Mouse (Mus musculus) adrenal gland (tissue): ENCODE results near the gene Actrt3.

Source experiments
- intact Hi-C: fragments of 180-260 bp; cut with DNase I; formaldehyde crosslinking; loops from one replicate; pipeline ENCODE4 v1.15.1; 2025
- long read RNA-seq, 2 experiments: library from polyadenylated mRNA; unstranded; transcript quantifications; one replicate each; pipeline ENCODE4 v2.0.0; 2020; ENCODE audit warnings: borderline replicate concordance in 1 of 2; ENCODE audit not compliant: insufficient replicate concordance in 1 of 2

The Actrt3 gene
- long read RNA-seq, experiment 1: 0 reads
- long read RNA-seq, experiment 2: 0 reads

DNA sequence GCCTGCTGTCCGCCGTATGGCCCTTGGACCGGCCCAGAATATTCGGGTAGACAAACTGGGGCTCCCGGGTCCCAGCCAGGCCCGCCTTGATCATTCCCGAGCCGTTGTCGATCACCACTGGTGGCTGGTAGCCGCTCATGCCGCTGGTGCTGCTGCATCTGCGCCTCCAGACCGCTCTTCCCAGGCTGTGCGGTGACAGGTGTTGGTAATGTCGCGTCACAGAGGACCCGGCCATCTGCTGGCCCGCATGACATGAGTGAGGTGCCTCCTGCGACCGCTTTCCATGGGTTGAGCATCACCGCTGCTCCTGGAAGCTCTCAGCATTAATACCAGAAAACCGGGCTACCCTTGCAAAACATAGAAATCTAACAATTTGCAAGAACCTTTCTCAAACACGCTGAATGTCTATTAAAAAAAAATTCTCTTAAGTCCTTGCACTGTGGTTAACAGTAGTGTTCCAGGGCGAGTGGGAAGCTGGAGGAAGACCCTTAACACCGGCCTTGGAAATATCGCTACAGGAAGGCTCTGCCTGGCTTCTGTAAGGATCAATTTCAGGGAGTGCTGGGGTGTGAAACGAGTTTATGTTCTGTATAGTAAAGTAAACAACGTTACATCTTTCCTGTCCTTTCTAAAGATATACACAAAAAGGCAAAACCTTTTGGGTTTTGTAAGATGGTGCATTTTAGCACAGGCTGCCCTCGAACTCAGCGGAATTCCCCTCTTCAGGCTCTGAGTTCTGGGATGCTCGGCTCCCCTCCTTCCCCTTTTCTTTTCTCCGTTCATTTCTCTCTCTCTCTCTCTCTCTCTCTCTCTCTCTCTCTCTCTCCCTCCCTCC lies at the start of gene Actrt3:
Actrt3 (minus strand) TSS at position 229 of the 835 bp plus-strand sequence.
- intact Hi-C loops: loop anchor here (5.0 to 10.0 kb wide), 3 partner anchors 192 to 545 kb away; partner anchors contain the start of genes Cldn11 and Sec62

DNA sequence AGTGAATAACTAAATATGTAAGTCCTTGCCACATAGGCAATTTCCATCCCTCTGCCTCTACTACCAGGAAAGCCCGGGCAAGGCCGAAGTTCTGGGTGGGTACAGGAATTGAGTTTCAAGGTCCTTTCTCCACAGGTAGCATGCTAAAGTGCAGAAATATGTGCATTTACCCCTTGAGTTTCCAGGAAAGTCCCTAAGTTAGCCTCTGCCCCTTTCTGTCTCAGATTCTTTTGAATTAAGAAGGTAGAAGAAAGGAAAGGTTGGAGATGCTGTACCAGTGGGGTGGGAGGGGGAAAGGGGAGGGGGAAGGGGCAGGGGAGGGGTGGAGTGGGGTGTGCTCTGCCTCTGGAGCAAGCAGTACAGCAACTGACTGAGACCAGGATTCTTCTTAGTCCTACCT lies 48.7 kb upstream of the Actrt3 start:
- intact Hi-C loops: no loop called here

DNA sequence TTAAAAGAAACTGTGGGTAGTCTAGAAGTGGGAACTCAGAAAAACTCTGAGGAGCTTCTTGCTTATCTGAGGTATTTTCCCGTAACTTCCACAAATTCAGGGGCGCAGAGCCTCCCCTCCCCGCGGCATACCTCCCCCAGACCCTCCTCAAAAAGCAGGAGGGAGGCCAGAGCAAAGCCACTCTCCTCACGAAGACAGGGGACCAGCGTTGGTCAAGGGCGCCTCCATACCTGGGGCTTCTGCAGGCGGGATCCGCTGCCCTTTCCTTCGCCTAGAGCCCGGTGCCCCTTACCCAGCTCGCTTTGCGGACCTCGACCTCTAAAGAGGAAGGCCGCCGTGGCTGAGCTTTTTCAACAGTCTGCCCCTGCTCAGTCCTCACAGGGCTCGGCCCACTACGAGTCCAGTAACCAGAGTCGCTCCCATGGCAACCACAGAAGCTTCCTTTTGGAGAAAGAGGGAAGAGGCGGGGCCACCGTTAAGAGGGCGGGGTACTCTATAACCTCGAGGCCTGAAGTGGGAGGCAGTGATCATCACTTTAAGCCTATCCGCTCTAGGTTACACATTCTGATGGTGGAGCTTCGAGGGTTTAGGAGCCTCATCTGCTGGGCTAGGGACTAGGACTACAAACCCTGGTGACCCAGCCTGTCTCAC lies 47.8 kb upstream of the Actrt3 start, which contains the start of gene Lrrc34:
Lrrc34 (minus strand) TSS at position 430 of the 651 bp plus-strand sequence.
- intact Hi-C loops: no loop called here

DNA sequence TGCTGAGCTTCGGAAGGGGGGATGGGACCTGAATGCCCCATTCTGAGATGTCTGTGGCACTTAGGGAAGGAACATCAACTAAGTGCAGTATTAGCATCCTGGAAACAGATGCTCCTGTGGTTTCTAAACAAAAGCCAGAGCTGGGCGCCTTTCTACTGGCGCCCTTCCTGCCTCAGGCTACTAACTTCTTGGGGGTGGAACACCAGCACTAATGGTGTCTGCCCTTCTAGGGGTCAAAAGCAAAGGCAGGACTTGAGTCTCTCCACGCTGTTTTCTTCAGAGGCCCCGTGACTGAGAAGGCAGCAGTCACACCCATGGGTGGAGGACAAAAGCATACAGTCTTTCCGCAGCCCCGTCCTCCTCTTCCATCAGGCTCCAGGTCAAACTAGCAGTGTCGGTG lies 47.0 kb upstream of the Actrt3 start:
- intact Hi-C loops: no loop called here

DNA sequence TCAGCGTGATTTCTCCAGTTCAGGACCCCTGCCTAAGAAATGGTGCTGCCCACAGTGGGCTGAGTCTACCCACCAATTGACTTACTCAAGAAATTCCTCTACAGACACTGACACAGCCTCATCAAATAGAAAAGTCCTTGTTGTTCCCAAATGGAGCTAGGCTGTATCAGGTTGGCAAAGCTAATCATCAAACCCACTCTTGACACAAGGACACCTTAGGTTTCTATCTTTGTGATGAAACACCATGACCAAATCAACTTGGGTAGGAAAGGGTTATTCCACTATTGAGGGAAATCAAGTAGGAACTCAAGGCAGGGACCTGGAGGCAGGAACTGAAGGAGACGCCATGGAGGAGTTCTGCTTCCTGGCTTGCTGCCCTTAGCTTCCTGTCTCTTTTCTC lies 44.5 kb upstream of the Actrt3 start, which contains the start of gene Lrriq4:
Lrriq4 (plus strand) TSS at position 301 of the 400 bp plus-strand sequence.
- intact Hi-C loops: no loop called here

DNA sequence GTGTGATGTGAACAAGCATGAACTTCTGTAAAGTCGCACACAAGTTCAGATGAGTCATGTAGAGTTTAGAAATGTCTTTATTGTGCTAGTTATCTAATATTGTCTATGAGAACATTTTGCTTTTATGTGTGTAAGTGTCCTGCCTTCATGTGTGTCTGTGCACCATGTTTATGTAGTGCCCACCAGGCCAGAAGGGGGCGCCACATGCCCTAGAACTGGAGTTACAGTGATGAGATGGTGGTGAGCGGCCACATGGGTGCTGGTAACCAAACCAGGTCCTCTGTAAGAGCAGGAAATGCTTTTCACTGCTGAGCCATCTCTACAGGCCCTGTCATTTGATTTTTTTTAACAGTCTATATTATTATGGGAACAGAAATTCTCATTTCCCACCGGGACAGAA lies 35.9 kb upstream of the Actrt3 start:
- intact Hi-C loops: no loop called here

- intact Hi-C loops: no loop called here
Observed at GRCm38 (mm10) chr3:30633681-30634080, 33.9 kb upstream of the Actrt3 start.

- intact Hi-C loops: no loop called here
Observed at GRCm38 (mm10) chr3:30620132-30620531, 20.4 kb upstream of the Actrt3 start.

DNA sequence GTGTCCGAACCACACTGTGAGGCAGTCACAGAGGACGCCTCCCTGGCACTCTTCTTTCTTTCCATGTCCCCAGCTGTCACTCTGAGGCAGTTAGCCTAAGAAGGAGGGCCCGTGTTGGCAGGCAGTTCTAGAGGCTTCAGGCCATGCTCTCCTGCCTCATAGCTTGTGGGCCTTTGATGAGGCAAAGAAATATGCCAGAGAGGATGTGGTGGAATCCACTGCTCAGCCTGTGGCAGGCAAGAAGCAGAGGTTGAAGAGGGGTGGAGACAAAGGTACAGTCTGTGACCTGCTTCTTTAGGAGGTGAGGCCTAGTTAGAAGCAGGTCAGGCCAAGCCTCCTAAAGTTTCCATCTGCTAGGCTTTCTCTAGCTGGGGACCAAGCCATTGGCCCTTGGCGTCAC lies 11.2 kb upstream of the Actrt3 start:
- intact Hi-C loops: no loop called here

- intact Hi-C loops: no loop called here
Observed at GRCm38 (mm10) chr3:30608999-30609398, 9.3 kb upstream of the Actrt3 start.

GRCm38 (mm10) chr3:30603256-30603655 lies 3.5 kb upstream of the Actrt3 start:
- intact Hi-C loops: loop anchor here (5.0 kb wide), 1 partner anchor 189 kb away; the partner anchor contains the start of gene Sec62

DNA sequence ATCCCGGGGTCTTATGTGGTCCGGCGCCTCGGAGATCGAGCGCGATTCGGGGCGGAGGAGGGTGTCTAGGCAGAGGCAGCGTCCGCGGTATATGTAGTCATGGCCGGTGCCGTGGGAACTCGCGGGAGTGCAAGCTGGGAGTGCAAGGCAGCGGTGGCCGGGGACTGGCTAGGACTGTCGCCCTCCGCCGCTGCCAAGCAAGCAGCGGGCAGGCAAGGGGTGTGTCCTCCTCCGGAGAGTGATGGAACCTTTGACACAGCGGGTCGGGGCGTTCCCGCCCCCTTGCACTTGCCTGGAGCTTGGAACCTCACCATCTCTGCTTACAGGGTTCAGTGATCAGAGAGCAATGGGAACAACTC lies 3.0 kb upstream of the Actrt3 start:
- intact Hi-C loops: loop anchor here (5.0 kb wide), 1 partner anchor 190 kb away; the partner anchor contains the start of gene Sec62

DNA sequence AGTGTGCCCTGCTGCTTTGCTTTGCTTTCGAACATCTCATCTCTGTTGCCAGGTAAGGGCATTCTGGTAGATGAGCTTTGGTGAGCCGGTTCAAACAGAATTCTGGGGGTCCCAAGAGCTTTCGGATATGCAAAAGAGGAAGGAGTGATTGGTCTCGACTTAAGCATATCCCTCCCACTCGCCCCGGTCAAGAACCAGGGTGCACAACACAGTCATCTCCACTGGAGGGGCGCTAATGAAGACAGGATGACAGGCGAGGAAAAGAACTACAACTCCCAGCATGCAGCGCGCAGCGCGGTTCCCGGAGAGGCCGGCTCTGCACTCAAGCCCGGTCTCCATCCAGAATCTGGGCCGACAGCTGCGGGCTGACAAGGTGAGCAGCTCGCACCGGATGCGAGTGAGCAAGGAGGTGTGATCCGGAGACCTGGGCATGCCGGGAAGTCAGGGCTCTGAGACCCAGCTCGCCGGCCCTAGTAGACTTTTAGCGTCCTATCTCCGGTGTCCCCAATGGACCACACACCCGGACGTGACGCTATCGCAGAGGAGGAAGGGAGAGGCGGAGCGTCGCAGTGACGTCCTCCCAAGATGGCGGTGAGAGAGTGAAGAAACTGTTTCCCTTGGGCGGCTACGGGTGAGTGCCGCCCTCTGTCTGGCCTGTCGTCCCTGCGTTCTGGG lies 2.5 kb upstream of the Actrt3 start, which contains the start of gene Mynn:
Mynn (plus strand) TSS at position 1 of the 675 bp plus-strand sequence.
- intact Hi-C loops: loop anchor here (5.0 kb wide), 1 partner anchor 190 kb away; the partner anchor contains the start of gene Sec62

DNA sequence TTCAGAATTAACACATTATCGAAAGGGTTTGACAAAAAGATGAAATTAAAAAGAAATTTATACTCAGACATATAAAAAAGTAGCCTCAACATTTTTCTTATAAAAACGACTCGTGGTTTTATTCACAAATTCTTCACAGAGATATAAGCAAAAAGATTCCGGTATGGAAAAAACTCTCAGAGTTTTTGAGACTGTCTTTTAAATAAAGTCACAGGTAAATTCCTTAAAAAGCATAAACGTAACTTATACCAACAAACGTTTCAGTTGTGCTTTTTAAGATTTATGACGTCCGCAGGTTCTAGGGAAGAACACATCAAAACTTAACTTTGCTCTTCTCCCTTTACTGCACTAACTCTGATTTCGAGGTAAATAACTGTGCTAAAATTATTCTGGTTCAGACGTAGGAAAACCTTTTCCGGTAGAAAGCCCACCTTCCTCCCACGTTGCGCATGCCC lies 1.9 kb upstream of the Actrt3 start:
- intact Hi-C loops: loop anchor here (5.0 kb wide), 1 partner anchor 191 kb away; the partner anchor contains the start of gene Sec62

DNA sequence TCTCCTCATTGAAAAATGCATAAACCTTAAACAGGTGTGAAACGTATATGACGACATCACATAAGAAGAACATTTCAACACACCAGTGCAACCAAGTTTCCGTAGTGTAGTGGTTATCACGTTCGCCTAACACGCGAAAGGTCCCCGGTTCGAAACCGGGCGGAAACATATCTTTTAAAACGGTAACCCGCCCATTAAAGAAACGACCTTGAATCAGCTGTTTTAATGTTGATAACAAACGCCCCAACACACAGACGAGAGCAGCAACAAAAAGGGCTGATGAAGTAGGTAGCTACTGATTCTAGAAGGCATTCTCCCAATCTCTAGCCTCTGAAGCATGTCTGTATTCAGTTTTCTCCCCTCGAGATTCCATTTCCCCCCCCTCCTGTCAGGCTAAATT lies 1.4 kb upstream of the Actrt3 start:
- intact Hi-C loops: loop anchor here (5.0 kb wide), 1 partner anchor 191 kb away; the partner anchor contains the start of gene Sec62

DNA sequence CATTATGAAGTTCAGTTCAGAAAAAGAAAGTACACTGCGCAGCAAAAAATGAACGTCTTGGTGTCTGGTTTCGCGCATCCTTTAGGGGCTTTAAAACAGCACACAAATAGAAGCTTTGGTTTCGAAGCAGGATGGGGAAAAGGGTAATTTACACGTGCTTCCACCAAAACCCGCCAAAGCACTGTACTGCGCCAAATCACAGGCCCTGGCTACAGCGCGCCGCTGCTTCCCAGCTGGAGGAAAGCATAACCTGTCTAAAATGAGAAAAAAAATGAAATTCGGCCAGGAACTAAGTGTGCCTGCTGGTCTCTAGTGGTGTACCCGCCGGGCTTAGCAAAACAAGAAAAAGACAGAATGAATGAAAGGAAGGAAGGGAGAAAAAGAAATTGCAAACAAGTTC lies 978 bp upstream of the Actrt3 start:
- intact Hi-C loops: loop anchor here (5.0 kb wide), 1 partner anchor 192 kb away; the partner anchor contains the start of gene Sec62

DNA sequence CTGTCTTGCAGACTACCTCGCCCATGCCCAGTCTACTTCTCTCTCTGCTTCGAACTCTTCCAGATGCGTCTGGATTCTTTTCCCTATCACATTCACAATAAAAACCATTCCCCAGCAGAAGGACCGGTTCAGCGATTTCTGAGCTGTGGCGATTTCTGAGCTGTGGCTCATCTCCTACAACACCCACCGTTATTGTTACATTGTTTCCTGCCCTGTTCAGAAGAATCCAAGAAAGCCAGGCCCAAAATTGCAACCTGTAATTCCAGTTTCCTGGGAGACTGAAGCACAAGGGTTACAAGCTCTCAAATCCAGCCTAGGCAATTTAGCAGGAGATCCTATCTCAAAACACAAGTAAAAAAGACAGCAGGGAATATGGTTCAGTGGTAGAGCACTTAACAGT lies 2.5 kb downstream of the Actrt3 start:
- intact Hi-C loops: loop anchor here (5.0 to 10.0 kb wide), 2 partner anchors 375 to 548 kb away; partner anchors contain the start of gene Cldn11

- intact Hi-C loops: loop anchor here (5.0 to 10.0 kb wide), 2 partner anchors 377 to 550 kb away; partner anchors contain the start of gene Cldn11
Observed at GRCm38 (mm10) chr3:30595111-30595832, 4.5 kb downstream of the Actrt3 start.

DNA sequence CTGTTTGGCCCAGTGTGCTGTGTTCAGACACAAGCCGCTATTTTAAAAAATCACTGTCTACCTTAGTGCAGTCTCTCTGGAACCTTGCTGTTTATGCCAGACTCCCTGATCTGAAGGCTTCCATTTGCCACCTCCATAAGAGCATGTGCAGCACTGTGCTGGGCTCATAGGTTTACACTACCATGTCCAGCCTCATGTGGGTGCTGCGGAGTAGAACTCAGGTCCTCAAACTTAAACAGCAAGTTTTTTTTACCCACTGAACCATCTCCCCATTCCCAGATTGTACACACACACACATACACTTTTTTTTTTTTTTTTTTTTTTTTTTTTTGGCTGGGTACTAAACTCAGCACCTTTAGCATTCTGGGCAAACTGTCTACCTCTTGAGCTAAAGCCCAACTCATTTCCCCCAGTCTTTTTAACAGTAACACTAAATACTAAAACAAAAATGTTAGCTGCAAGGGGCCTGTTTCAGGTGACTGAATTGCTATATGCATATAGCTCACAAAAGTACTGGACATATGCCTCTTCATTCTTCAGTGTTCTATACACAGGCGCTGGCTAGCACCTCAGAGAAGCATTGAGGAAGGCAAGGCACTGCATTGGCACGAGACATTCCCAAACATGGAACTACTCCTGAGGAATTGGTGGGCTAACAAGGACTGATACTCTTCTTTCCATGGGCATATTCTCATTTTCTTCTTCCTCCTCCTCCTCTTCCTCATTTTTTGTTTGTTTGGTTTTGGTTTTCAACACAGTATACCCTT lies 5.8 kb downstream of the Actrt3 start:
- intact Hi-C loops: loop anchor here (5.0 to 10.0 kb wide), 2 partner anchors 98 to 551 kb away; partner anchors contain the start of gene Cldn11
